Mouse (Mus musculus) E14TG2a.4 (cell line): Measurements from ENCODE around the gene Lce3e.

Experiments used
- CTCF ChIP-seq: conservative IDR thresholded peaks from 2 replicates; pipeline ENCODE4 v1.5.1; 2014; ENCODE audit warnings: low read length
- NANOG ChIP-seq: IDR thresholded peaks from 2 replicates; pipeline ENCODE4 v1.6.1; 2014; ENCODE audit warnings: borderline replicate concordance, low read length, mixed read lengths
- POU5F1 ChIP-seq: IDR thresholded peaks from 2 replicates; pipeline ENCODE4 v1.6.1; 2014; ENCODE audit warnings: low read length, borderline replicate concordance

DNA sequence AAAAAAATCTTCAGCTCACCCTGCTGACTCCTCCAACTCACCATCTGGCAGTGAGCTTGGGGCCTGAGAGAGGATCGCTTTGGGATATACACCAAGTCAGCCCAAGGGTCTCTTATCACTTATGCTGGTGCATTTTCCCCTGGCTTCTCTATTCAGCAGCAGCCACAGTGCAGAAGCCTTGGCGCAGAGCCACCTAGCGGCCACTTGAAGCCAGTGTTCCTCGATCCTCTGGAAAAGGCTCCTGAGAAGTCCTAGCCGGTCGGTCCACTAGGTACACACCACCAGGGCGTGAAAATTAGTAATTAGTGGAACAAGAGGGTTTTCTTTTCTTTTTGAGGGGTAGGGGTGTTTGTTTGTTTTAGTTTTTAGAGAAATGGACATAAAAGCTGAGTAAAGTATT lies 31.8 kb downstream of the Lce3e start:
- TF ChIP-seq CTCF (peak; percentile 85), POU5F1 (no peak), NANOG (no peak)
